Mouse (Mus musculus) hindbrain, postnatal 0 days (tissue): ENCODE measurements at regions not wholly inside any gene's neighbourhood (a gene's known extent, or its start where the extent isn't known, plus 50 kb on each side); places are given as distances from the start of the nearest gene placed in this dataset.

Source experiments
- ATAC-seq: fragments of 200-750 bp; cut with Nextera tagmentation; 2 replicates; pipeline ENCODE4 v1.8.0; 2017; ENCODE audit warnings: mild to moderate bottlenecking, moderate TSS enrichment, moderate library complexity
- DNase-seq: peaks from one replicate; pipeline ENCODE4 v3.0.0-alpha.2; 2015; ENCODE audit warnings: low spot score
- H3K27ac ChIP-seq: fragments of 300-500 bp; sonication (generic); 2 replicates; pipeline ENCODE4 v1.5.1; 2014; ENCODE audit warnings: mild to moderate bottlenecking
- H3K27me3 ChIP-seq: fragments of 300-500 bp; sonication (generic); 2 replicates; pipeline ENCODE4 v1.6.1; 2014; ENCODE audit warnings: low read length, mixed read lengths; ENCODE audit not compliant: insufficient read depth
- H3K36me3 ChIP-seq: fragments of 300-500 bp; sonication (generic); 2 replicates; pipeline ENCODE4 v1.6.1; 2014; ENCODE audit warnings: low read length, mixed read lengths; ENCODE audit not compliant: insufficient read depth
- H3K4me1 ChIP-seq: fragments of 300-500 bp; sonication (generic); 2 replicates; pipeline ENCODE4 v1.6.1; 2014; ENCODE audit warnings: antibody characterized with exemption, low read length, mixed read lengths; ENCODE audit not compliant: insufficient read depth
- H3K4me2 ChIP-seq: fragments of 300-500 bp; sonication (generic); 2 replicates; pipeline ENCODE4 v1.6.1; 2014; ENCODE audit warnings: low read depth, mild to moderate bottlenecking, low read length, moderate library complexity, mixed read lengths
- H3K4me3 ChIP-seq: fragments of 300-500 bp; sonication (generic); 2 replicates; pipeline ENCODE4 v1.5.1; 2014; ENCODE audit warnings: low read length
- H3K9ac ChIP-seq: fragments of 300-500 bp; sonication (generic); replicated peaks from 2 replicates; pipeline ENCODE4 v1.6.1; 2014; ENCODE audit warnings: mild to moderate bottlenecking, low read length, moderate library complexity, mixed read lengths
- H3K9me3 ChIP-seq: fragments of 300-500 bp; sonication (generic); 2 replicates; pipeline ENCODE4 v1.6.1; 2016; ENCODE audit warnings: low read length, mixed read lengths
- CTCF ChIP-seq: IDR thresholded peaks from 2 replicates; pipeline ENCODE4 v1.5.1; 2016; ENCODE audit warnings: antibody characterized with exemption, control low read depth, low read depth
- WGBS: fragments of 180-500 bp; shearing (Covaris S2); extraction: QIAGEN DNeasy Blood & Tissue Kit; methylation state at CpG from one replicate; pipeline ENCODE4 v1.1.7; 2014; 5-methylcytosine and 5-hydroxymethylcytosine counted together

DNA sequence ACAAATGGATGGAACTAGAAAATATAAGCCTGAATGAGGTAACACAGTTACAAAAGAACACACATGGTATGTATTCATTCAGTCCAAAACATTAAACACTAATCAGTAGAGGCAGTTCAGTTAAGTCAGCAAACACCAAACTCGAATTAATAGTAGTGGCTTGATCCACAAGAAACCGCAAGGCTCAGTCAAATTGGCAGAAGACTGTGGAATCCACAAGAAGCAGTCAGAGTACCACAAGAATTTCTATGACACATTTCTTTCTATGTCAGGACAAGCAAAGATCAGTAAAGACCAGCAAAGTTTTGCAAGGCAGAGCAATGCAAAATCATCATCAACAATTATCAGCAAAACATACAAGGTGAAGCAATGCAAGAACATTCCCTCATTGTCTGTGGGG lies 1373.9 kb upstream of the Zeb2 start:
- 95% methylated on average over 2 of the region's 2 CpGs for WGBS
- ATAC-seq: no peak

DNA sequence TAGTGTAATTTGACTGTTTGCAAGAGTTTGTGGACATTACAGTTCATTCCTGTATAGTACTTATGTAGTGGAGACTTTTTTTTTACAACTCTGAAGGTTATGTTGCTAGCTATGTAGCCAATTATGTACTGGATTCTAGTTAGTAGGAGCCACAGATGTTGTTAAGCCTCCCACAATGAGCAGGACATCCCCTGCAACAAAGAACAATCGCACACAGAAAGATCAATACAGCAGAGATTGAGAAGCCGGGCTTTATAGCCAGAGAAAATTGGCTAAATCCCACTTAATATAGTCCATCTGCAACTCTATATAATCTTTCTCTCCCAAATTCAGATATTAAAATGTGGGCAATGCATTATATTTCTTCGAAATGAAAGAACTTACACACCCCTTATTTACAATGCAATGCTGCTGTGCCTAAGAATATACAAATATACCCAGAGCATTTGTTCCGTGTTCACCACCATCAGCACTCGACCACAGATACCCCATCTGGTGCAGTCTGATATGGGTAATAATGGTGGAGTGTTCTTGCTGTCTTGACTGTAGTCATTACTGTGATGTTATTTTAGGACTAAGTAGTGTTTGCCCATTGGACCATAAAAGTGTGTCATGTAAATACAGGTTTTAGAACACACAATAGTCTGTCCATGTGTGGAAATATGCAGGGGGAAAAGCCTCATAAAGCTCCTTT lies 1351.9 kb upstream of the Zeb2 start:
- Histone ChIP-seq H3K4me2 (no peak overlapping the region), H3K4me1 (0 out of 2 replicates have a peak, but pooled peaks cover 3% of the 10 kb centered on the region), H3K4me3 (no peak overlapping the region), H3K36me3 (no peaks in the 10 kb centered on the region), H3K27me3 (no peaks in the 10 kb centered on the region), H3K9me3 (no peaks in the 10 kb centered on the region), H3K27ac (no peak overlapping the region), H3K9ac (no peak overlapping the region)
- TF ChIP-seq CTCF: no peak
- 81% methylated on average over 5 of the region's 5 CpGs for WGBS
- no peak for ATAC-seq
- DNase-seq: no peak

More for the DNA sequence above, 1373.9 kb upstream of the Zeb2 start:
- DNase-seq: no peak
- no peaks in the 10 kb centered on the region for H3K9me3 ChIP-seq
- H3K9ac ChIP-seq: no peak overlapping the region
- no peak overlapping the region for H3K27ac ChIP-seq
- H3K4me3 ChIP-seq: no peak overlapping the region
- no peak overlapping the region for H3K4me2 ChIP-seq
- H3K36me3 ChIP-seq: no peaks in the 10 kb centered on the region
- no peaks in the 10 kb centered on the region for H3K4me1 ChIP-seq
- TF ChIP-seq CTCF: no peak
- no peaks in the 10 kb centered on the region for H3K27me3 ChIP-seq

- H3K9me3 ChIP-seq: no peaks in the 10 kb centered on the region
- no peaks in the 10 kb centered on the region for H3K36me3 ChIP-seq
- H3K27me3 ChIP-seq: no peaks in the 10 kb centered on the region
- DNase-seq (peak; percentile 70), ATAC-seq (no peak)
- H3K4me1 ChIP-seq: 0 out of 2 replicates have a peak, but pooled peaks cover 3% of the 10 kb centered on the region
- 31% methylated on average over 4 of the region's 4 CpGs for WGBS
- H3K4me2 ChIP-seq: no peak overlapping the region
- no peak overlapping the region for H3K27ac ChIP-seq
- no peak for TF ChIP-seq CTCF
- H3K9ac ChIP-seq: no peak overlapping the region
- H3K4me3 ChIP-seq: no peak overlapping the region
These were observed 1348.2 kb upstream of the Zeb2 start for GRCm38 (mm10) chr2:46465389-46465788.

- DNase-seq (no peak), ATAC-seq (no peak)
- H3K27me3 ChIP-seq: no peaks in the 10 kb centered on the region
- no peak overlapping the region for H3K4me2 ChIP-seq
- 82% methylated on average over 1 of the region's 1 CpGs for WGBS
- no peak overlapping the region for H3K4me3 ChIP-seq
- no peaks in the 10 kb centered on the region for H3K36me3 ChIP-seq
- H3K9me3 ChIP-seq: no peaks in the 10 kb centered on the region
- no peak overlapping the region for H3K27ac ChIP-seq
- 0 out of 2 replicates have a peak, but pooled peaks cover 3% of the 10 kb centered on the region for H3K4me1 ChIP-seq
- no peak overlapping the region for H3K9ac ChIP-seq
- no peak for TF ChIP-seq CTCF
These were observed 1347.7 kb upstream of the Zeb2 start for GRCm38 (mm10) chr2:46464913-46465312.

GRCm38 (mm10) chr2:46462670-46463069 lies 1345.5 kb upstream of the Zeb2 start:
- ATAC-seq: no peak
- Histone ChIP-seq H3K27me3 (no peaks in the 10 kb centered on the region), H3K27ac (no peak overlapping the region), H3K9me3 (no peaks in the 10 kb centered on the region), H3K36me3 (no peaks in the 10 kb centered on the region), H3K4me1 (0 out of 2 replicates have a peak, but pooled peaks cover 3% of the 10 kb centered on the region), H3K9ac (no peak overlapping the region), H3K4me2 (no peak overlapping the region), H3K4me3 (no peak overlapping the region)
- WGBS: 91% methylated on average over 2 of the region's 2 CpGs
- TF ChIP-seq CTCF: no peak
- DNase-seq: no peak

GRCm38 (mm10) chr2:46450698-46451097 lies 1333.5 kb upstream of the Zeb2 start:
- H3K27me3 ChIP-seq: no peaks in the 10 kb centered on the region
- no peak for DNase-seq
- no peak for TF ChIP-seq CTCF
- H3K4me2 ChIP-seq: no peak overlapping the region
- H3K9me3 ChIP-seq: no peaks in the 10 kb centered on the region
- no peak overlapping the region for H3K4me3 ChIP-seq
- ATAC-seq: no peak
- H3K9ac ChIP-seq: no peak overlapping the region
- 65% methylated on average over 6 of the region's 6 CpGs for WGBS
- no peaks in the 10 kb centered on the region for H3K36me3 ChIP-seq
- no peak overlapping the region for H3K27ac ChIP-seq
- no peaks in the 10 kb centered on the region for H3K4me1 ChIP-seq

DNA sequence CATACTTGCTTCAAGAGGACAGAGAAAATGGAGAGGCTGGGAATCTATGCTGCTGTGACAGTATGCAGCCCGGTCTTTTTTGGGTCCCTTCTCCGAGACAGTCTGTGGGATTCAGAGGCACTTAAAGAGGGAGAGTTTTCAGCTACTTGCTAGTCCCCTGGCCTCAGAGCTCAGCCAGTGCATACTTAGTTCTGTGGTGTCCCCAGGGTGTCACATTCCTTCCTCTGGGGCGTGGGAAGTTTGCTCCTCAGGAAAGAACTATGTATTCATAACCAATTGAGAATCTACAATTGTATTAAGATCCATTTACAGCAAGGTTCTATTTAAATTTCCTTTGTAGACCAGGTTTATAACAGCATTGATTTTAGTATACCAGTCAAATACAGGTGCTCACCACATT lies 1328.1 kb upstream of the Zeb2 start:
- Histone ChIP-seq H3K27ac (no peak overlapping the region), H3K4me1 (peaks cover 9% of the 10 kb centered on the region; the same call in 1 of the 2 replicates), H3K4me3 (no peak overlapping the region), H3K4me2 (no peak overlapping the region), H3K27me3 (no peaks in the 10 kb centered on the region), H3K9me3 (no peaks in the 10 kb centered on the region), H3K36me3 (no peaks in the 10 kb centered on the region), H3K9ac (no peak overlapping the region)
- no peak for TF ChIP-seq CTCF
- no peak for ATAC-seq
- no peak for DNase-seq
- 65% methylated on average over 3 of the region's 3 CpGs for WGBS
